Mouse (Mus musculus) bone marrow macrophage, adult 2 months (primary cell): Measurements from ENCODE around the gene Jmjd1c.

Experiments
- CTCF ChIP-seq: IDR thresholded peaks from 2 replicates; pipeline ENCODE4 v1.5.1; 2012; ENCODE audit warnings: low read depth, mild to moderate bottlenecking, low read length, moderate library complexity
- POLR2A ChIP-seq: IDR thresholded peaks from 2 replicates; pipeline ENCODE4 v1.6.1; 2012; ENCODE audit warnings: mild to moderate bottlenecking, low read depth, low read length, borderline replicate concordance

DNA sequence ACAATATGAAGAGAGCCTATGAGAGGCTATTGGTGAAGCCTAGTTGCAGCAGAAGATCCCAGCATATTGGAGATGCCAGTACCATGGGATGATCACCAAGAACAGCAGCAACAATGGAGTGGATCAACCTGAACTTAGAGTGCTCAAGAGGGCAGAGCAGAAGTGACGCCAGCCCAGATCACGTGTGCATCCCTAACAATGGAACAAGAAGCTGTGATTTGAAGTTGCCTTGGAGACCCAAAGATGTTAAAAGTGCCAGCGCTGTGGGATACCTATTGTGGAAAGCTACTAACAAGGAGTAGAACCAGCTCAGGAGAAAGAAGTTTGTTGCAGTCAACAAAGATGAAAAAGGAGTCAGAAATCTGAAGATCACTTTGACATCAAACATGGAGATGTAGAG, 55.8 kb downstream of the Jmjd1c start:
- no peak for TF ChIP-seq CTCF
- TF ChIP-seq POLR2A, result no peak
